Mouse (Mus musculus) thymus, adult 18-20 months (tissue): ENCODE results near the gene Gstp1.

Experiments
- DNase-seq, 2 experiments: peaks; one replicate each; pipeline ENCODE4 v3.0.0; 2022; ENCODE audit warnings: mixed read lengths in 2 of 2

Gene Gstp1

DNA sequence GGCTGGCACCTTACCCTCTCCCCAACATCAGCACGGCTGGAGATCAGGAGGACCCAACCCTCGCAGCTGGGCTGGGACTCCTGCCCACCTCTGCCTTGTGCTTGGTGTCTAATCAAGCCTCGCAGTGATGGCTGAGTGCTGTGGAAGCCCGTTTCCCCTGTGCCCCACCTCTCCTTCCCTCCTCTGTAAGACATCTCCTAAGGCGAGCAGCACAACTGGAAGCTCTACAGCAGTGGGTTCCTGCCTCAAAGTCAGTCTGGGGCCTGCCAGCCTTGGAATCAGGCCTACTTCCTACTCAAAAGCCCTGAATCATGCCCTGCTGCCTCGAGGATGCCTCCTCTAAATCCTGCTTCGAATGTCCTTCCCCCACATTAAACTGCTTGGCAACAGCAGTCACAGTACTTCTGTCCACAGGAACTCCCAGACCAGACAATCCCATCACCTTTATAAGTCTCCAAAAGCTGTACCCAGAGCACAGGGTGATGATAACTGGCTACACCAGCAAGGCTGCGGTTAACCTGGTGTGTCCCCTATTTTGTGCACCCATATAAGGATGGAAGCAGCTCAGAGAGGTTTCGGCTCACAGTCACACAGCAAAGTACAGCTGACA is 38.6 kb downstream of the Gstp1 start:
- DNase-seq, result no peak

DNA sequence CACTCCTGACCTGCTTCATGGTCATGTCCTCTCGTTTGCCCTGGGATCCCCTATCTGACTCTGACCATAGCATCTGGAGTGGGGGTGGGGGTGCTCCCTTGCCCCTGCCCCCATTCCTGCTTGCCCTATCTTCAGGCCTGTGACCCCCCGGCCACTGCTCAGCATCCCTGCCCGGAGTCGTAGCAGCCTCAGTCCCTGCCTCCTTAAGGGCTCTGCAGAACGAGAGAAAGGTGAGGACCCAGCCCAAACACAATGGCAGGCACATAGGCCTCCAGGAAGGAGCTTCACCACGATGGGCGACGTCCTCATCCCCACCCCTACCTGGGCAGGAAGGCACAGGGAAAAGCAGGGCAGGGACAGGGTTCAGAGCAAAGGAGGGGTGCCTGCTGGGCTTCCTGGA is 39.5 kb downstream of the Gstp1 start:
- DNase-seq, result no peak

DNA sequence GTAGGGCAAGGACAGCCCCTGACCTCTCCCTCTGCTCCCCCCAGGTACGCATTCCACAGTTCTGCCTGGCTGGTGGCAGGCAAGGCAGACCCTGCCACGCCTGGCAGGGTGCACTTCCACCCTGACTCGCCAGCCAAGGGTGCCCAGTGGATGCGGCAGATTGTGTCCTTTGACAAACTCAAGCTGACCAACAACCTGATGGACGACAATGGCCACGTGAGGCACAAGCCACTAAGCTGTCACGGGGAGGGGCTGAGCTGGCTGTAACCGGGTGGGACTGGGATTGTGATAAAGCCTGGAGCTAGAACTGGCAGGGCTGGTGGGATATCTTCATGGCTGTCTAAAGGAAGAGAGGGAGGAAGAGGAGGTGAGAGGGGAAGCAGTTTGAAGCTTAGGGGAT is 40.6 kb downstream of the Gstp1 start:
- no peak for DNase-seq

DNA sequence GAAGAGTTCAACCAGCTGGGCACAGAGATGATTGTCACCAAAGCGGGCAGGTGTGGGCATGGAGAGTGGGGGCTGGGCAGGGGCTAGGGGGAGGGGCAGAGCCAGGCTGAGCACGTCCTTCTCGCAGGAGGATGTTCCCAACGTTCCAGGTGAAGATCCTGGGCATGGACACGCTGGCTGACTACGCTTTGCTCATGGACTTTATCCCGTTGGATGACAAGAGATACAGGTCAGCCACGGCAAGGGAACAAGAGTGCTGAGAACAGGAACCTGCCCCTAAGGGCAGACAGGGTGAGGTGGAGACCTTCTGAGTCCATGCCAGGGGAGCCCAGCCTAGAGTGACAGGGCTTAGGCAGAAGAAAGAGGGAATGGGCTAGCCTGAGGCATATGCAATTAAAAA is 41.0 kb downstream of the Gstp1 start:
- no peak for DNase-seq

DNA sequence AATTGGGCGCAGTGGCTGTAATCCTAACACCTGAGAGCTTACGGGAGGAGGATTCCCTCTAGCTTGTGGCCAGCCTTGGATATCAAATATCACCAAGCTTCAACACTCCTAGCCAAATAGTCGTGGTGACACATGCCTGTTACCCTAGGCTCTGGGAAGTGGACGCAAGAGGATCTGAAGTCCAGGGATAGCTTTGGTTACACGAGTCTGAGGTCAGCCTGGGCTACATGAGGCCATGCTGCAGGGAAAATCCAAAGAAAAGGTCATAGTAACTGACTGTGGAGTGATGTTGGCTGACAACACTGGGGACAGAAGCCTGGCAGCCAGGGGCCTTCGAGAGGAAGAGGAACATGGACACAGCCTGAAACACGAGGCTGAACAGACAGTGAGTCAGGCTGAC is 41.7 kb downstream of the Gstp1 start:
- DNase-seq, result no peak

DNA sequence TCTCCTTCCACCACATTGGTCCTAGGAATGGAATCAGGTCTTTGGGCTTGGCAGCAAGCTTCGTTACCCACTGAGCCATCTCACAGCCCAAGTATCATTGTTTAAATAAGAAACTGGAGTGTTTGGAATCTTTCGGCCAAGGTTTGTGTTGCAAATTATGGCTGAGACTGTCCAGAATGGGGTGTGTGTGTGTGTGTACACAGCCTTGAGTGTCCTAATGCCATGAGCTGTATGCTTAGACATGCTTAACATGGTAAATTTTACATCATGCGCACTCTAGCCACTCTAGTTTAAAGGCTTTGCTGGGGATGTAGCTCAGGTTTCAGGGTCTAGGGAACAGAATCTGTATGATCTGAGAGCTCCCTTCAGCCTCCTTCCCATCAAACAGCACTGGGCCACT is 42.3 kb downstream of the Gstp1 start:
- no peak for DNase-seq

DNA sequence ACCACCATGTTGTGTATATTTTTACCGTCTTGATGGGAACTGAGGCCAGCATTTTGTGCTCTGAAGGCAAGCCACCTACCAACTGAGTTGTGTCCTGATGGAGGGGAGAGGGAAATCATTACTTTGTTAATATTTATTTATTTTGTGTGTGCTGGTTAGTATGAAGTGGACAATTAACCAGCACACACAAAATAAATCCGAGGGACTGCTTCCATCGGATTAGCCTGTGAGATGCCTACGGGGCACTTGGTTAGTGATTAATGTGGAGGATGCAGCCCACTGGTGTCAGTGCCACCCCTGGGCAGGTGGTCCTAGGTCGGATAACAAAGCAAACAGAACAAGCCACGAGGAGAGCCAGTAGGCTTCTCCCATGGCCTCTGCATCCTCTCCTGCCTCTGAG is 42.9 kb downstream of the Gstp1 start:
- DNase-seq, result no peak

DNA sequence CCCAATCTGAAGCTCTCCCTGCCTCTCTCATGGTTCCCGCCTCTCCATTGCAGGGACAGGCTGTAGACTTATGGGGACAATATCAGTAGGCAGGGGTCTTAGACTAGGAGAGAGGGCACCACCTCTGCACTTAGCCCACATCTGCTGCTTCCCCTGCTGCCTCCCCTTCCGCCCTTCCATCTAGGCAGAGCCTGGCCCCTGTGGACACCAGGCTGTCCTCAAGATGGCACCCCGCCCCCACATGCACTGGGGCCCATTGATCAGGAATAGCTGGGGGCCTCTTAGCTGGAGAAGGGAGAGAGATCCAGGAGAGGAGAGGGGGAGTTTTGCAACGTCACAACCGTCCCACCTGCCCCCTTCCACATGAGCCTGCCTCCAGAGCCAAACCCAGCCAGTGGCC is 45.4 kb downstream of the Gstp1 start, which contains the start of gene Tbx10:
TSS of gene Tbx10 (plus strand) at position 337 of the 400 bp plus-strand sequence.
- DNase-seq, result no peak

DNA sequence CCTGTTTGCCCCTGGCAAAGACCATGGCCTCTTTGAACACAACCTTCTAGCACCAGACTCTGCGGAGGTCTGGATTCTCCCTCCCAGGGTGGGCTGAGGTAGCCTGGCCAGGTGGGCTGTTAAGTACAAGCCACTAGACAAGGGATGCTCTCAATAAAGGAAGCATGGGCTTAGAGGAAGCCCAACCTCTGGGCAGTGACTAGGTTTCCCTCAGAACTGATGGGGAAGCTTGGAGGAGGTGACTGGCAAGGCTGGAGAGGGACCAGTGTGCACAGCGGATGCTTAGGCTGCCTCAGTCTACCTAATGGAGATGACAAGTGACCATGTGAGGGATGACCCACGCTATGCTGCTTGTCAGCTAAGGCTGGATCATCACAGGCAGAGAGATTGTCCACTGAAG is 45.8 kb downstream of the Gstp1 start:
- no peak for DNase-seq

DNA sequence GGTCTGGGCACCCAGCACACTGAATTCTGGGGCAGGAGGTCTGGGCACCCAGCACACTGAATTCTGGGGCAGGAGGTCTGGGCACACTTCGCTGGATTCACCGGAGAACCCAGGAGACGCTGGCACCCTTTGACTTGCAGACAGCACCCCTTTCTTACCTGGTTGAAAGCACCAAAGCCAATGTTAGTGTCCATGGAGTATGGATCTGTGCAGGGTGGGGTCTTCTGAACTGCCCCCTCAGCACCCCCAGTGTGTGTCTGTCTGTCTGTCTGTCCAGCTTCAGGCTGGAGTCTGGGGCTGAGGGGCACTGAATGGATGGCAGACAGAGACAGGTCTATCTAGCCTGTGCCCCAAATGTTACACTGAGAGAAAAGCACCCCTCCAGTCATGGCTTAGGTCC is 46.2 kb downstream of the Gstp1 start:
- DNase-seq, result no peak

DNA sequence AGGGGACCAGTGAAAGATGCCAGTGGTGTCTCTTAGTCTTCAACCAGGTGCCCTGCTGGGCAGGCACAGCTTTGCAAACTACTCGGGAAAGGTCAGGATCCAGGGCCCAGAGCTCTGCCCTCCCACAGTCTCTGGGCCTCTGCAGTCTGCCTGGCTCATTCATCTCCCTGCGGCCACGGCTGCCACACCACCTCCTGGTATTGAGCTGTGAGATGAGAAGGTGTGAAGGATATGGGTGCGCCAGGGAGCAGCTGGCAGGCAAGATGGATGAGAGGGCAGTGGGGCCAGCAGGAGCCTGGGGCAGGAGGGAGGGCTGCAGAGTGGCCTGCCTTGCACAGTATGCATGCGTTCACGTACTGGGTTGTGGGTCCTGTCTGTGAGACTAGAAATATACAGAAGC is 47.0 kb downstream of the Gstp1 start:
- DNase-seq, result no peak

DNA sequence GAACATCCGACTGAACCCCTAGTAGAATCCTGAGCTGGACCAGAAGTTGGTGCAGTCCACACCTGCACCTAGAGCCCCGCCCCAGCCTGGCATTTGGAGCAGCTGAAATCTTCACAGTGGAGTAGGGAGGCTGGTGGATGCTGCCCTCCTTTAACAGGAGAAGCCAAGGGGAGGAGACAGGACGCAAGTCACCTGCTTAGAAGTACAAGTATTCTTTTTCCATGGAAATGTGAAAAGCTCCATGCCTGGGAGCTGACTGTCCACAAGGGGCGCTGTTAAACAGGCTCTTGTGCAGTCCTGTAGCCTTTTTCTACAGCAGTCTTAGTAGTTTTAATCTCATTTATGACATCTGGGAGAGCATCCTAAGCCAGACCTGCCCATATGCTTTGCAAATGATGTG is 49.0 kb downstream of the Gstp1 start:
- no peak for DNase-seq

DNA sequence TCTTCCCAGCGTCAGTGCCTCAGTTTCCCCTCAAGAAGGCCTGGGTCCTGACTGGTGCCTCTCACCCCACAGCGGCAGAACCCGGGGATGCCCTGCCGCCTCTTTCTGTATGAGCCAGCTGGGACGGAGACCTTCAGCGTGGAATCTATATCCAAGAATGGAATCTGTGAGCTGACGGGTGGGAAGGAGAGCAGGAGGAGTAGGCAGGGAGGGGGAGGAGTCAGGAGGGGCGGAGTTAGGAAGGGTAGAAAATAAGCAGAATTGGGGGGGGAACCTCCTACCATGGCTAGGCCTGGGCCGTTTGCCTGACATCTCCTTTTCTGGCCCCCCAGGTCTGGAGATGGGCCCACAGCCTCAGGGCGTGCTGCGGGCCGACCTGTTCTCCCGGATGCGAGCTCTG is 49.7 kb downstream of the Gstp1 start:
- DNase-seq, result no peak

DNA sequence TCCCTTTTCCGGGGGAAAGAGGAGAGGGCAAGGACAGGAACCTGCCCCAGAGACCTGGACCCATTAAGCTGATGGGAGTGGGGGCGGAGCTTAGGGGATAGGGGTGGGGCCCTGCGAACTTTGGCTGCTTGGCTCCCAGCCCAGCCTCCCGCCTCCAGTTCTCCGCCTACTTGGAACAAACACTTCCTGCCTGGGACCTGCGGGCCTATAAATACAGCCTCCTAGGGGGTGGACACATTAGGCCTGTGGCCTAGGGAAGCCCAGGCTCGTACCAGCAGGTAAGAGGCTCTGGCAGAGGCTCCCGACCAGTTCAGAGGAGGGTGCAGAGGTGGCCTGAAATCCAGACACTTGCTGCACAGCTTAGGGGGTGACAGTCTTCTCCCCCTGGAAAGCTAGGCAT is 51.5 kb downstream of the Gstp1 start, which contains the start of gene Acy3:
TSS of gene Acy3 (plus strand) at position 237 of the 400 bp plus-strand sequence.
- no peak for DNase-seq
